Mouse (Mus musculus) limb, embryonic 14.5 days (tissue): ENCODE results near the gene St6galnac6. TPM values are rescaled to one million over a fixed set of nuclear protein-coding genes. Genes with fewer than 3 reads are reported as not detected.

Source experiments
- ATAC-seq: fragments of 200-750 bp; cut with Nextera tagmentation; 2 replicates; pipeline ENCODE4 v1.8.0; 2017; ENCODE audit warnings: low read depth, moderate number of reproducible peaks, moderate TSS enrichment; ENCODE audit not compliant: low FRiP score
- DNase-seq: peaks from one replicate; pipeline ENCODE4 v3.0.0-alpha.2; 2015; ENCODE audit warnings: low spot score
- H3K27ac ChIP-seq: fragments of 300-500 bp; sonication (generic); replicated peaks from 2 replicates; pipeline ENCODE4 v1.5.1; 2014; ENCODE audit warnings: low read depth, mild to moderate bottlenecking, low read length, moderate library complexity, mixed read lengths
- H3K27me3 ChIP-seq: fragments of 300-500 bp; sonication (generic); 2 replicates; pipeline ENCODE4 v1.6.1; 2014; ENCODE audit warnings: low read length, mixed read lengths; ENCODE audit not compliant: control insufficient read depth, insufficient read depth
- H3K36me3 ChIP-seq: fragments of 300-500 bp; sonication (generic); 2 replicates; pipeline ENCODE4 v1.6.1; 2014; ENCODE audit warnings: mild to moderate bottlenecking, low read length, moderate library complexity, mixed read lengths; ENCODE audit not compliant: control insufficient read depth, insufficient read depth
- H3K4me1 ChIP-seq: fragments of 300-500 bp; sonication (generic); 2 replicates; pipeline ENCODE4 v1.6.1; 2014; ENCODE audit warnings: antibody characterized with exemption, low read length, mixed read lengths; ENCODE audit not compliant: control insufficient read depth, insufficient read depth
- H3K4me2 ChIP-seq: fragments of 300-500 bp; sonication (generic); replicated peaks from 2 replicates; pipeline ENCODE4 v1.6.1; 2014; ENCODE audit warnings: low read depth, mild to moderate bottlenecking, low read length, moderate library complexity; ENCODE audit not compliant: severe bottlenecking
- H3K4me3 ChIP-seq: fragments of 300-500 bp; sonication (generic); replicated peaks from 2 replicates; pipeline ENCODE4 v1.5.1; 2014; ENCODE audit warnings: low read length
- H3K9ac ChIP-seq: fragments of 300-500 bp; sonication (generic); 2 replicates; pipeline ENCODE4 v1.6.1; 2014; ENCODE audit warnings: mild to moderate bottlenecking, low read depth, low read length, moderate library complexity; ENCODE audit not compliant: severe bottlenecking
- H3K9me3 ChIP-seq: fragments of 300-500 bp; sonication (generic); 2 replicates; pipeline ENCODE4 v1.6.1; 2016; ENCODE audit warnings: low read length; ENCODE audit not compliant: control insufficient read depth
- POLR2A ChIP-seq: fragments of 200-500 bp; IDR thresholded peaks from 2 replicates; pipeline ENCODE4 v1.8.0; 2012; ENCODE audit warnings: inconsistent platforms, mild to moderate bottlenecking, moderate library complexity, borderline replicate concordance; ENCODE audit not compliant: insufficient read depth, insufficient read length; ENCODE audit errors: extremely low read depth
- WGBS: fragments of 180-500 bp; shearing (Covaris S2); extraction: QIAGEN DNeasy Blood & Tissue Kit; methylation state at CpG from one replicate; pipeline ENCODE4 v1.1.7; 2014; 5-methylcytosine and 5-hydroxymethylcytosine counted together
- polyA plus RNA-seq, 2 experiments: library from polyadenylated mRNA; depleted of rRNA in 1 of 2; stranded (reverse) in 1 of 2; unstranded in 1 of 2; fragments of >200 nt; fragmentation: Nextera tagmentation in 1 of 2; extraction: Ambion mirVana in 1 of 2; gene quantifications; 2 replicates each; pipeline versions ENCODE4 v1.2.1 to v1.2.3; 2012 to 2014

The St6galnac6 gene
- polyA plus RNA-seq, 2 experiments: 10.7 to 39.2 TPM

DNA sequence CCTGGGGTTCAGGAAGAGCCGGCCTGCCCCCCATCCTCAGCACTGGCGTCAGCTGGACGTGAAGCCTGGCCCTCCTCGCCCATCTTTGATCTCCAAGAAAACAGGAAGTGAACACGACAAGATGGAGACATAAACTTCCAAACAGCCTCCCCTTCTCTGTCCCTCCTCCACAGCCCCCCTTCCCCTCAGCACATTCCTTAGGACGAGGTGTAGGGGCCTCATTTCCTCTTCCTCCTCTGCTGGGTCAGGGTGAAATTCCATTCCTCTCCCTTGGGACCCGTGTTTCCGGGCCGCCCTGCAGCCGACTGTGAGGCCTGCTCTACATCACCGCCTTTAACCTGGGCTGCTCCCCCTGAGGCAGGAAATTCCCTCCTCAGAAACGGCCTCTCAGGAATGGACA is 56.3 kb downstream of the St6galnac6 start:
- Histone ChIP-seq H3K27ac (peak overlapping the region; percentile 35; the same call in 1 of the 2 replicates), H3K4me3 (no peak overlapping the region), H3K9me3 (no peaks in the 10 kb centered on the region), H3K4me2 (no peak overlapping the region), H3K36me3 (no peaks in the 10 kb centered on the region), H3K4me1 (peaks cover 28% of the 10 kb centered on the region), H3K27me3 (no peaks in the 10 kb centered on the region), H3K9ac (no peak overlapping the region)
- TF ChIP-seq POLR2A: no peak
- ATAC-seq: peak; percentile 72; the same call in 1 of the 2 replicates
- WGBS: 17% methylated on average over 12 of the region's 12 CpGs
- peak; percentile 55 for DNase-seq

DNA sequence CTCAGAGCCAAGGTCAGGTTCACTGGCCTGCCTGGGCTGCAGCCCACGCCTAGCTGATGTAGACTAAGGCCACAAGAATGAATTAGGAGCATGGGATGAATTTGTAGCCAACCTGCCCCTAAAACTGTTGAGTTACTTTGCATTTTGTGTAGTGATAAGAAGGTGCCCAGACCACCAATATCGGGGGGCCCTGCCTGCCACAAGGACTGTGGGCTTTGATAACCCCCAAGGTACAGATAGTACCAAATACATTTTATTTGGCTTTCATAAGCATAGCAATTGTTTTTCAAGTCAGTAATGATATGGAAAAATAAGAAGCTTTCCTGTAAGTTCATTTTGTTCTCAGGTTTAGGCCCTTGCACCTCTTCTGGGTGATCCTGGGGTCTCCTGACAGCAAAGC is 59.4 kb downstream of the St6galnac6 start:
- Histone ChIP-seq H3K4me2 (no peak overlapping the region), H3K27ac (no peak overlapping the region), H3K36me3 (no peaks in the 10 kb centered on the region), H3K27me3 (no peaks in the 10 kb centered on the region), H3K4me1 (peaks cover 23% of the 10 kb centered on the region), H3K4me3 (no peak overlapping the region), H3K9me3 (no peaks in the 10 kb centered on the region), H3K9ac (no peak overlapping the region)
- 93% methylated on average over 2 of the region's 2 CpGs for WGBS
- TF ChIP-seq POLR2A: no peak
- ATAC-seq (no peak), DNase-seq (no peak)

- no peaks in the 10 kb centered on the region for H3K36me3 ChIP-seq
- no peaks in the 10 kb centered on the region for H3K27me3 ChIP-seq
- H3K4me3 ChIP-seq: no peak overlapping the region
- H3K9me3 ChIP-seq: no peaks in the 10 kb centered on the region
- no peak for ATAC-seq
- no peak for TF ChIP-seq POLR2A
- no peak for DNase-seq
- no peak overlapping the region; the same call in 1 of the 2 replicates for H3K27ac ChIP-seq
- 43% methylated on average over 7 of the region's 7 CpGs for WGBS
- H3K4me1 ChIP-seq: no peaks in the 10 kb centered on the region
- H3K9ac ChIP-seq: no peak overlapping the region
- no peak overlapping the region for H3K4me2 ChIP-seq
Measured at GRCm38 (mm10) chr2:32661509-32662107, 62.1 kb downstream of the St6galnac6 start.

DNA sequence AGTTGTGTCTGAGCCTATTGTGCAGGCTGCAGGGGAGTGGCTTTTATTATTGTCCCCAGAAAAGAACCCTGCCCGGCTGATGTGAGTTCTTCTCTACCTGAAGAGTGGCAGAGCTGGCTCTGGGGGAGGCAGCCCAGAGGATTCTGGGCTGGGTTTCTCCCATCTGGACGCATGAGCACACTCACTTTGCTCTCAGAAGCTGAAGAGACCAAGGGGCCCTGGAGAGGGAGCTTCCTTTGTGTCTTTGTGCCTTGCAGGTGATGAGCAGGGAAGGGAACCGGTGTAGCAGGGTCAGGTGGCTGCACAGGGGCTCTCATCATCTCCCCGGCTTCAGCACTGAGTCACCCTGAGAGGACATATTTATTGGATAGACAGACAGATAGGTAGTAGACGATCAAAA is 62.8 kb downstream of the St6galnac6 start:
- Histone ChIP-seq H3K9ac (no peak overlapping the region), H3K9me3 (no peaks in the 10 kb centered on the region), H3K4me3 (no peak overlapping the region), H3K4me2 (no peak overlapping the region), H3K27me3 (no peaks in the 10 kb centered on the region), H3K4me1 (no peaks in the 10 kb centered on the region), H3K27ac (no peak overlapping the region), H3K36me3 (no peaks in the 10 kb centered on the region)
- whole genome bisulfite sequencing: 51% methylated on average over 5 of the region's 5 CpGs
- DNase-seq (no peak), ATAC-seq (no peak)
- TF ChIP-seq POLR2A: no peak

GRCm38 (mm10) chr2:32665345-32665744 is 65.8 kb downstream of the St6galnac6 start:
- Histone ChIP-seq H3K27me3 (no peaks in the 10 kb centered on the region), H3K4me1 (no peaks in the 10 kb centered on the region), H3K9me3 (no peaks in the 10 kb centered on the region), H3K9ac (no peak overlapping the region), H3K4me3 (no peak overlapping the region), H3K36me3 (no peaks in the 10 kb centered on the region), H3K27ac (no peak overlapping the region), H3K4me2 (no peak overlapping the region)
- ATAC-seq: no peak
- no peak for TF ChIP-seq POLR2A
- WGBS: 74% methylated on average over 8 of the region's 8 CpGs
- no peak for DNase-seq
